Mouse (Mus musculus) lung, postnatal 0 days (tissue): ENCODE measurements around the gene Il16.

ENCODE experiments used
- CTCF ChIP-seq: IDR thresholded peaks from 2 replicates; pipeline ENCODE4 v1.5.1; 2016; ENCODE audit warnings: antibody characterized with exemption, mild to moderate bottlenecking
- EP300 ChIP-seq: IDR thresholded peaks from 2 replicates; pipeline ENCODE4 v1.6.1; 2016; ENCODE audit warnings: antibody characterized with exemption, mild to moderate bottlenecking, control low read depth

- TF ChIP-seq CTCF (no peak), EP300 (no peak)
Measured at GRCm38 (mm10) chr7:83632682-83633120, 112.8 kb downstream of the Il16 start.
